Comparison of ENCODE assay signal across 16 mouse cellular contexts in the genomic region with DNA sequence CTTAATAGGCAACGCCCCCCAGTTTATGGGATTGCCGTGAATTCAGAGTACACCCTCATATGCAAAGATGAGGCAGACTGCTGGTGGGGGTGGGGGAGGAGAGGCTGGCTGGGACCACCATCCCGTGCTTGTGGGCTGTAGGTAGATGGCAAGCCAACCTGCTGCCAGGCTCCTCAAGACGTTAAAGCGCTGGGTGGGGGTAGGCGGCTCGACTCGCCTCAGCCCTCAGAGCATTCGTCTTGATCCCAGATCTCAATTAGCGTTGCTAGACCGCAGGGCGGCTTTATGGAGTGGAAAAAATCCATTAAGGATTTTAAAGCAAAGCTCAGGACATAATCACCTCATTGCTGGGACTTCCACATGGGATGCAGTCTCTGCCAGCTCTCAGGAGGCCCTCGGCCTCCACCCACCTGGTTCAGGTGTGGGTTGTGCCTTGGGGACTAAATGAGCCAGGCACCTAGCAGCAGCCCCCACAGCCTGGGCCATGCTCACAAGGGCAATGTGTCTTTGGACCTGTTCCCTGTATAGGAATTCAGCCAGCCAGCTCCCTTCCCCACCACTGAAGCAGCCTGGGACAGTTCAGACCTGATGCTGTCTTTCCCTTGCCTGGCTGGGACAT. TPM values are rescaled to one million over a fixed set of nuclear protein-coding genes. Genes with fewer than 3 reads are reported as not detected.
A peak's percentile ranks its signal among the peaks of the same experiment; 100 is the strongest.
DNase-seq lines count a peak whose midpoint lies in the region; ATAC-seq and TF ChIP-seq lines count a peak whose summit lies in the region.
"Had no signal": no experiment of that assay in that cellular context is flagged by ENCODE, and none has a peak within 500 bp of the region (broad histone marks: within the 10 kb centered on the region; RNA-seq: fewer than 3 reads in every experiment).

No protein-coding gene starts in this region.

- TF ChIP-seq CTCF in gastrocnemius, adult 2 months (IDR thresholded peaks at IDR 0.05), result no peak

- no peak overlapping the region for H3K9ac ChIP-seq in embryonic facial prominence, embryonic 14.5 days (ENCODE audit: low read depth, low read length)
- H3K9ac ChIP-seq in hindbrain, embryonic 13.5 days, result 0 out of 2 replicates have a peak overlapping the region, but pooled peaks have one; percentile 13
- H3K9ac ChIP-seq in kidney, embryonic 16.5 days (replicated peaks; ENCODE audit: low read length), result no peak overlapping the region
- no peak overlapping the region for H3K9ac ChIP-seq in midbrain, embryonic 14.5 days (replicated peaks; ENCODE audit: low read length)
- H3K9ac ChIP-seq: heart, embryonic 12.5 days; liver, postnatal 0 days had no signal

- H3K27ac ChIP-seq in embryonic facial prominence, embryonic 14.5 days (replicated peaks; ENCODE audit: low read depth, low read length), result no peak overlapping the region
- no peak overlapping the region for H3K27ac ChIP-seq in embryonic facial prominence, embryonic 10.5 days (replicated peaks)
- H3K27ac ChIP-seq in hindbrain, embryonic 13.5 days, result peak overlapping the region; percentile 75
- peak overlapping the region; percentile 64; the same call in 1 of the 2 replicates for H3K27ac ChIP-seq in kidney, embryonic 16.5 days (ENCODE audit: low read length)
- H3K27ac ChIP-seq in midbrain, embryonic 14.5 days (replicated peaks; ENCODE audit: low read depth, low read length), result no peak overlapping the region; the same call in 1 of the 2 replicates
- H3K27ac ChIP-seq in gastrocnemius, adult 2 months, result no peak overlapping the region

- no peak for ATAC-seq in embryonic facial prominence, embryonic 14.5 days (ENCODE audit: low read depth)
- ATAC-seq in hindbrain, embryonic 13.5 days (ENCODE audit: low FRiP score), result peak; percentile 64
- ATAC-seq in kidney, embryonic 16.5 days (ENCODE audit: low FRiP score, low TSS enrichment), result peak; percentile 67
- ATAC-seq in midbrain, embryonic 14.5 days (ENCODE audit: low FRiP score, low TSS enrichment), result no peak
- ATAC-seq: inflammation-experienced regulatory T-cells, adult 6 months; liver, postnatal 0 days had no signal

- intact Hi-C loops in gastrocnemius, adult 2 months (cut with DNase I), result no loop called here
- intact Hi-C loops in left cerebral cortex, postnatal 25 days (cut with DNase I), result no loop called here

- H3K4me1 ChIP-seq in embryonic facial prominence, embryonic 14.5 days (ENCODE audit: control insufficient read depth, insufficient read depth, low read length), result peaks cover 7% of the 10 kb centered on the region; the same call in 1 of the 2 replicates
- H3K4me1 ChIP-seq in embryonic facial prominence, embryonic 10.5 days, result peaks cover 41% of the 10 kb centered on the region
- peaks cover 38% of the 10 kb centered on the region for H3K4me1 ChIP-seq in hindbrain, embryonic 13.5 days (replicated peaks)
- H3K4me1 ChIP-seq in kidney, embryonic 16.5 days (ENCODE audit: insufficient read depth, low read length), result peaks cover 35% of the 10 kb centered on the region
- H3K4me1 ChIP-seq in midbrain, embryonic 14.5 days (ENCODE audit: control insufficient read depth, insufficient read depth, low read length), result peaks cover 18% of the 10 kb centered on the region
- H3K4me1 ChIP-seq: heart, embryonic 12.5 days had no signal

- H3K36me3 ChIP-seq in embryonic facial prominence, embryonic 14.5 days (ENCODE audit: control insufficient read depth, insufficient read depth, low read length), result no peaks in the 10 kb centered on the region
- H3K36me3 ChIP-seq in embryonic facial prominence, embryonic 10.5 days (replicated peaks), result no peaks in the 10 kb centered on the region
- H3K36me3 ChIP-seq in hindbrain, embryonic 13.5 days, result no peaks in the 10 kb centered on the region
- H3K36me3 ChIP-seq in kidney, embryonic 16.5 days (ENCODE audit: insufficient read depth, low read length), result no peaks in the 10 kb centered on the region
- no peaks in the 10 kb centered on the region for H3K36me3 ChIP-seq in midbrain, embryonic 14.5 days (ENCODE audit: control insufficient read depth, insufficient read depth, low read length)
- H3K36me3 ChIP-seq: heart, embryonic 12.5 days had no signal

- 0 out of 2 replicates have a peak, but pooled peaks cover 4% of the 10 kb centered on the region for H3K27me3 ChIP-seq in embryonic facial prominence, embryonic 14.5 days (replicated peaks; ENCODE audit: control insufficient read depth, insufficient read depth, low read length)
- H3K27me3 ChIP-seq in embryonic facial prominence, embryonic 10.5 days (replicated peaks; ENCODE audit: low read depth, poor library complexity, severe bottlenecking), result peaks cover 26% of the 10 kb centered on the region
- H3K27me3 ChIP-seq in hindbrain, embryonic 13.5 days, result 0 out of 2 replicates have a peak, but pooled peaks cover 9% of the 10 kb centered on the region
- 0 out of 2 replicates have a peak, but pooled peaks cover 4% of the 10 kb centered on the region for H3K27me3 ChIP-seq in kidney, embryonic 16.5 days (ENCODE audit: insufficient read depth, low read length)
- H3K27me3 ChIP-seq in midbrain, embryonic 14.5 days (ENCODE audit: control insufficient read depth, insufficient read depth, low read length), result no peaks in the 10 kb centered on the region

- WGBS in embryonic facial prominence, embryonic 14.5 days, result 54% methylated on average over 13 of the region's 13 CpGs
- 58% methylated on average over 13 of the region's 13 CpGs for WGBS in embryonic facial prominence, embryonic 10.5 days
- WGBS in hindbrain, embryonic 13.5 days, result 43% methylated on average over 13 of the region's 13 CpGs
- 31% methylated on average over 13 of the region's 13 CpGs for WGBS in kidney, embryonic 16.5 days
- WGBS in midbrain, embryonic 14.5 days, result 30% methylated on average over 13 of the region's 13 CpGs

- H3K4me2 ChIP-seq in embryonic facial prominence, embryonic 14.5 days (ENCODE audit: low read depth, low read length), result no peak overlapping the region
- 0 out of 2 replicates have a peak overlapping the region, but pooled peaks have one; percentile 4 for H3K4me2 ChIP-seq in hindbrain, embryonic 13.5 days
- H3K4me2 ChIP-seq in kidney, embryonic 16.5 days (replicated peaks; ENCODE audit: low read depth, low read length), result no peak overlapping the region
- no peak overlapping the region for H3K4me2 ChIP-seq in midbrain, embryonic 14.5 days (ENCODE audit: low read length)
- H3K4me2 ChIP-seq: heart, embryonic 12.5 days had no signal

- peak; percentile 36 for DNase-seq in embryonic facial prominence, embryonic 14.5 days (ENCODE audit: low spot score)
- no peak for DNase-seq in embryonic facial prominence, embryonic 10.5 days (ENCODE audit: low spot score)
- peak; percentile 61 for DNase-seq in midbrain, embryonic 14.5 days
- no peak for DNase-seq in gastrocnemius, adult 2 months
- DNase-seq in natural killer cell, adult 2 months (ENCODE audit: low spot score in 2 of 2), result no peak
- no peak for DNase-seq in left cerebral cortex, postnatal 25 days (ENCODE audit: low spot score in 2 of 2)
- DNase-seq: adrenal gland, postnatal 36 days; cerebellum, adult 2 months; embryo, embryonic 11 days; gastrocnemius, postnatal 14 days; liver, postnatal 0 days had no signal

- no peak overlapping the region for H3K4me3 ChIP-seq in embryonic facial prominence, embryonic 14.5 days (ENCODE audit: low read depth, low read length)
- no peak overlapping the region for H3K4me3 ChIP-seq in embryonic facial prominence, embryonic 10.5 days
- H3K4me3 ChIP-seq in hindbrain, embryonic 13.5 days, result no peak overlapping the region
- H3K4me3 ChIP-seq in kidney, embryonic 16.5 days (ENCODE audit: low read length), result no peak overlapping the region
- H3K4me3 ChIP-seq in midbrain, embryonic 14.5 days (replicated peaks; ENCODE audit: low read depth, low read length), result no peak overlapping the region
- H3K4me3 ChIP-seq in gastrocnemius, adult 2 months, result no peak overlapping the region
- H3K4me3 ChIP-seq: heart, embryonic 12.5 days had no signal

- H3K9me3 ChIP-seq in embryonic facial prominence, embryonic 14.5 days (ENCODE audit: control insufficient read depth, low read length), result no peaks in the 10 kb centered on the region
- no peaks in the 10 kb centered on the region for H3K9me3 ChIP-seq in embryonic facial prominence, embryonic 10.5 days
- no peaks in the 10 kb centered on the region for H3K9me3 ChIP-seq in hindbrain, embryonic 13.5 days
- no peaks in the 10 kb centered on the region for H3K9me3 ChIP-seq in kidney, embryonic 16.5 days (ENCODE audit: low read length)
- no peaks in the 10 kb centered on the region for H3K9me3 ChIP-seq in midbrain, embryonic 14.5 days (ENCODE audit: control insufficient read depth, low read length)
- H3K9me3 ChIP-seq: heart, embryonic 12.5 days had no signal

RNA-seq across cellular contexts. Expression of a gene that starts 34.5 kb away (rescaled TPM):
- 9.0 and 12.9 TPM in 2 replicates for polyA plus RNA-seq in embryonic facial prominence, embryonic 14.5 days (2014; fragmentation: Nextera tagmentation; extraction: Ambion mirVana)
- polyA plus RNA-seq in embryonic facial prominence, embryonic 10.5 days (2016; fragmentation: Nextera tagmentation; extraction: Ambion mirVana), result 1.9 and 2.2 TPM in 2 replicates
- 9.5 and 10.9 TPM in 2 replicates for polyA plus RNA-seq in hindbrain, embryonic 13.5 days (2015; fragmentation: Nextera tagmentation; extraction: Ambion mirVana)
- 1.9 and 2.0 TPM in 2 replicates for polyA plus RNA-seq in kidney, embryonic 16.5 days (2015; fragmentation: Nextera tagmentation; extraction: Ambion mirVana)
- polyA plus RNA-seq in midbrain, embryonic 14.5 days (2014; fragmentation: Nextera tagmentation; extraction: Ambion mirVana), result 16.4 and 18.0 TPM in 2 replicates
- total RNA-seq in gastrocnemius, adult 2 months (2021), result under 1 TPM; 0.23 to 0.56 TPM
- 10 to 100 TPM; 46.6 to 46.9 TPM for total RNA-seq in left cerebral cortex, postnatal 25 days (2021)
- total RNA-seq: megakaryocyte progenitor cell, adult 5-6 weeks had no signal
- polyA plus RNA-seq: inflammation-experienced regulatory T-cells, adult 6 months had no signal

Comparison
In these comparisons a context has a peak if more than half of its experiments do, and no peak if none do; other contexts are left out.
1. DNase-seq: peak in embryonic facial prominence, embryonic 14.5 days (single experiment) and midbrain, embryonic 14.5 days (single experiment); none in embryonic facial prominence, embryonic 10.5 days (single experiment), gastrocnemius, adult 2 months (single experiment), natural killer cell, adult 2 months (0 of 2) and left cerebral cortex, postnatal 25 days (0 of 2).
2. ATAC-seq: peak in hindbrain, embryonic 13.5 days (single experiment) and kidney, embryonic 16.5 days (single experiment); none in embryonic facial prominence, embryonic 14.5 days (single experiment) and midbrain, embryonic 14.5 days (single experiment).
3. H3K27ac ChIP-seq: peak in hindbrain, embryonic 13.5 days (single experiment) and kidney, embryonic 16.5 days (single experiment); none in embryonic facial prominence, embryonic 14.5 days (single experiment), embryonic facial prominence, embryonic 10.5 days (single experiment), midbrain, embryonic 14.5 days (single experiment) and gastrocnemius, adult 2 months (single experiment).